Mouse (Mus musculus): ENCODE results near the gene Map3k3.

DNA sequence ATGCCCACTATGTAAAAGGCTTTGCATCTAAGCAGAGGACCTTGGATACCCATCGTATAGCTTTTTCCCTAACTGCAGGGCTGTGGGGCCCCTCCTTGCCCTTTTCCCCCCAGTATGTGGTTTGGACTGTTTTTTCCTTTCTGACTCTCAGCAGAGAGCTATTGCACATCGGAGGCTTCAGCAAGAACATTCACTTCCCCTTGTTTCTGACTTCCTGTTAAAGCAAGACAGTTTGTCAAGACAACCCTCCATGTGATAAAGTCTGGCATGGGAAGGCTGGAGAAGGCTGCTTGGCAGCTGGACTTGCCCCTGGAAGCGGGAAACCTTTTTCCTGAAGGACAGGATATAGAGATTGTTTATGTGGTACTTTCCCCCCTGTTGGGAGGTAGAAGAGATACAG lies 38.3 kb downstream of the Map3k3 start:
- TF ChIP-seq HCFC1 (IDR thresholded peaks at IDR 0.05; ENCODE audit: borderline replicate concordance, insufficient read depth, low read length) = no peak
- no peak for TF ChIP-seq ZC3H11A (IDR thresholded peaks at IDR 0.05; ENCODE audit: borderline replicate concordance, low read depth, low read length)
- TF ChIP-seq CHD2 (IDR thresholded peaks at IDR 0.05; ENCODE audit: low read depth, low read length) = no peak
- TF ChIP-seq MAFK (IDR thresholded peaks at IDR 0.05; ENCODE audit: insufficient read depth, low read depth, low read length) = no peak

Measured in ES-E14 (cell line).